Mouse (Mus musculus) limb, embryonic 13.5 days (tissue): Measurements from ENCODE around the gene Zc3hav1. TPM values are rescaled to one million over a fixed set of nuclear protein-coding genes. Genes with fewer than 3 reads are reported as not detected.

Experiments used
- ATAC-seq: fragments of 200-750 bp; cut with Nextera tagmentation; 2 replicates; pipeline ENCODE4 v1.8.0; 2017; ENCODE audit warnings: low read depth, moderate number of reproducible peaks, moderate TSS enrichment; ENCODE audit not compliant: low FRiP score
- H3K27ac ChIP-seq: fragments of 300-500 bp; sonication (generic); 2 replicates; pipeline ENCODE4 v1.5.1; 2015; ENCODE audit warnings: inconsistent platforms, mild to moderate bottlenecking, moderate library complexity
- H3K27me3 ChIP-seq: fragments of 300-500 bp; sonication (generic); 2 replicates; pipeline ENCODE4 v1.6.1; 2015; ENCODE audit warnings: mild to moderate bottlenecking, inconsistent platforms
- H3K36me3 ChIP-seq: fragments of 300-500 bp; sonication (generic); 2 replicates; pipeline ENCODE4 v1.6.1; 2015; ENCODE audit warnings: inconsistent platforms, mild to moderate bottlenecking, moderate library complexity
- H3K4me1 ChIP-seq: fragments of 300-500 bp; sonication (generic); 2 replicates; pipeline ENCODE4 v1.6.1; 2015; ENCODE audit warnings: inconsistent platforms
- H3K4me2 ChIP-seq: fragments of 300-500 bp; sonication (generic); replicated peaks from 2 replicates; pipeline ENCODE4 v1.6.1; 2015; ENCODE audit warnings: inconsistent platforms, mild to moderate bottlenecking, moderate library complexity
- H3K4me3 ChIP-seq: fragments of 300-500 bp; sonication (generic); 2 replicates; pipeline ENCODE4 v1.5.1; 2015; ENCODE audit warnings: moderate library complexity, mild to moderate bottlenecking, inconsistent platforms
- H3K9ac ChIP-seq: fragments of 300-500 bp; sonication (generic); 2 replicates; pipeline ENCODE4 v1.6.1; 2015; ENCODE audit warnings: mild to moderate bottlenecking, inconsistent platforms
- H3K9me3 ChIP-seq: fragments of 300-500 bp; sonication (generic); 2 replicates; pipeline ENCODE4 v1.6.1; 2016; ENCODE audit warnings: inconsistent platforms
- WGBS: fragments of 180-500 bp; shearing (Covaris S2); methylation state at CpG from one replicate; pipeline ENCODE4 v1.1.7; 2015; 5-methylcytosine and 5-hydroxymethylcytosine counted together
- polyA plus RNA-seq: library from polyadenylated mRNA; unstranded; fragments of >200 nt; fragmentation: Nextera tagmentation; extraction: Ambion mirVana; gene quantifications from 2 replicates; pipeline ENCODE4 v1.2.1, GENCODE M21; 2015

Gene Zc3hav1
- polyA plus RNA-seq, 1 experiment from 2014 or later: 2.9 TPM

DNA sequence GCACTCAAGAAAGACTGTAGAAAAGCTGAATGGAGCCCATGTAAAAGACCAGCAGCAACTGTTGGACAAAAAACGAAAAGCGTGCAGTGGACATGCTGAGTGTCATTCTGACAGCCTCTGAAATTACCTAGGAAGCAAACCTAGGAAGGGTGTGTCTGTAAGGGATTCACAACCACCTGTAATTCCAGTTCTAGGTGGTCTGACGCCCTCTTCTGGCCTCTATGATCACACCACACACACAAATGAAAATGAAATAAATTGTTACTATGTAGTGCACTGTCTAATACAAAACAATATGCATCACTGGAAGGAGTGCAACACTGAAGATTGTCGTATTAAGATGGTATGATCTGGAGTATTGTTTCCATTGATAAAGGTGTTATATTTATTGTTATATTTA is 92.5 kb downstream of the Zc3hav1 start:
- WGBS: 73% methylated on average over 4 of the region's 4 CpGs

DNA sequence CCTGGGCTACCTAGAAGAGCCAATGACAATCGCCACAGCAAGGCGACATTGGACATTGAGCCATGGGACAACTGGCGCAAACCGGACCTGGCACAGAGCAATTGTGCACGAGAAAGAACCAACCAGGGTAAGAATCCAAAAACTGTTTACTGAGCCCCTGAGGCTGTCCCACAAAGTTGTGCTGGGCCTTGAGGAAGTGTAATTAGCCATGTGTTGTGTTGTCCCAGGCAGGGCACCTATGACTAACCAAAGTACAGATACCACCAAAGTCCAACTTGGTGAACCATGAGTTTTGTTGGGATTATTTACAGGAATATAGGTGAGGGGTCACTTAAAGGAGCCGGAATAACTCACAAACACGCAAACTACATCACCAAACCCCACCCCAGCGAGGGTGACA is 96.9 kb downstream of the Zc3hav1 start:
- H3K27ac ChIP-seq: no peak overlapping the region
- H3K4me3 ChIP-seq: no peak overlapping the region
- H3K9me3 ChIP-seq: no peaks in the 10 kb centered on the region
- H3K4me1 ChIP-seq: peaks cover 9% of the 10 kb centered on the region
- 94% methylated on average over 8 of the region's 8 CpGs for WGBS
- no peak overlapping the region for H3K9ac ChIP-seq
- H3K4me2 ChIP-seq: no peak overlapping the region
- no peak for ATAC-seq
- no peaks in the 10 kb centered on the region for H3K36me3 ChIP-seq
- no peaks in the 10 kb centered on the region for H3K27me3 ChIP-seq

More for the DNA sequence above, 92.5 kb downstream of the Zc3hav1 start:
- Histone ChIP-seq H3K4me1 (no peaks in the 10 kb centered on the region), H3K36me3 (no peaks in the 10 kb centered on the region), H3K27me3 (no peaks in the 10 kb centered on the region), H3K4me3 (no peak overlapping the region), H3K4me2 (no peak overlapping the region), H3K9ac (no peak overlapping the region), H3K9me3 (no peaks in the 10 kb centered on the region), H3K27ac (no peak overlapping the region)
- ATAC-seq: no peak

DNA sequence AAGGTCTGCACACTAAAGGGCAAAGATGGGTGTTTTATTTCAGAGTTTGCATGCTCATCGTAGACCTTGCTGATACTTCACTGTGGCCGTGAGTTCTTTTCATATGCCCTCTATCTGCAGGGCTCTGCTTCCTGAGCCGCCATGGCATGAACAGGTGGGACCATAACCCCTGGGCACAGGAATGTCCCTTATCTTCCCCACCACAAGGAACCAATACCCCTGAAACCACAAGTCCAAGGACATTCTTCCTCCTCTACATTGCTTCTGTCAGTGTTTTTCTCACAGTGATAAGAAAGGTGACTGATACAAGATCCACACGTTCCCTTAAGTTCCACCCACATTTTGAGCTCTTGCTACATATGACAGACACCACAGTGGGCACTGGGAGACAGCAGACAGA is 97.6 kb downstream of the Zc3hav1 start:
- Histone ChIP-seq H3K9me3 (no peaks in the 10 kb centered on the region), H3K36me3 (no peaks in the 10 kb centered on the region), H3K9ac (no peak overlapping the region), H3K27me3 (no peaks in the 10 kb centered on the region), H3K27ac (no peak overlapping the region), H3K4me3 (no peak overlapping the region), H3K4me2 (no peak overlapping the region), H3K4me1 (peaks cover 16% of the 10 kb centered on the region)
- 87% methylated on average over 4 of the region's 4 CpGs for WGBS
- no peak for ATAC-seq

DNA sequence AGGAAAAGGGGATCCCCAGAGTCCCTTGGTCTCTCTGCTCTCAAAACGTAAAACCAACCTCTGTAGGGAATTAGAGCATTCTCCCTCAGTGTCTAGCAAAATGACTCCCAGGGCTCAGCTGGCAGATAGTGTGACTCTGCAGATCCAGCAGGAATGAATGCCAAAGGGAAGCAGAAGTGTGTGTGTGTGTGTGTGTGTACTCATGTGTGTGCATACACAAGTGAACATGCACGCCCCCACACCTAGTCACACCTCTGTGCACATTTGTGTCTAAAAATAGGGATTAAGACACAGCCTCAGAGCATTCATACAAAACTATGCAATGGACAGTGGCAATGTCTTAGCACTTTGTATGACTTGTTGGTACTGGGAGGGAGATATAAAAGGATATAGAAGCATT is 98.6 kb downstream of the Zc3hav1 start:
- Histone ChIP-seq H3K9me3 (no peaks in the 10 kb centered on the region), H3K36me3 (no peaks in the 10 kb centered on the region), H3K27me3 (no peaks in the 10 kb centered on the region), H3K9ac (no peak overlapping the region), H3K4me3 (no peak overlapping the region), H3K4me2 (no peak overlapping the region), H3K4me1 (peaks cover 23% of the 10 kb centered on the region), H3K27ac (no peak overlapping the region)
- 68% methylated on average over 2 of the region's 2 CpGs for WGBS
- ATAC-seq: no peak

Other genes starting within 250 kb of the Zc3hav1 start
- gene Tmem213, start 245.3 kb downstream of the Zc3hav1 start, polyA plus RNA-seq: 0.33 and 0.65 TPM in 2 replicates
- gene Atp6v0a4, start 230.0 kb downstream of the Zc3hav1 start, polyA plus RNA-seq: 0.29 and 0.78 TPM in 2 replicates
- 8.1 and 8.2 TPM in 2 replicates for gene D630045J12Rik, start 100.6 kb downstream of the Zc3hav1 start, polyA plus RNA-seq
- 13.9 and 15.0 TPM in 2 replicates for gene Zc3hav1l, start 55.3 kb downstream of the Zc3hav1 start, polyA plus RNA-seq
- 9.0 and 10.3 TPM in 2 replicates for gene Ttc26, start 26.9 kb upstream of the Zc3hav1 start, polyA plus RNA-seq
- 16.7 and 18.9 TPM in 2 replicates for gene Ubn2, start 79.3 kb upstream of the Zc3hav1 start, polyA plus RNA-seq
- 96.9 and 98.5 TPM in 2 replicates for gene Fmc1, start 178.9 kb upstream of the Zc3hav1 start, polyA plus RNA-seq
- 62.8 and 64.3 TPM in 2 replicates for gene Luc7l2, start 196.7 kb upstream of the Zc3hav1 start, polyA plus RNA-seq